Mouse (Mus musculus): ENCODE measurements around the gene Ginm1.

DNA sequence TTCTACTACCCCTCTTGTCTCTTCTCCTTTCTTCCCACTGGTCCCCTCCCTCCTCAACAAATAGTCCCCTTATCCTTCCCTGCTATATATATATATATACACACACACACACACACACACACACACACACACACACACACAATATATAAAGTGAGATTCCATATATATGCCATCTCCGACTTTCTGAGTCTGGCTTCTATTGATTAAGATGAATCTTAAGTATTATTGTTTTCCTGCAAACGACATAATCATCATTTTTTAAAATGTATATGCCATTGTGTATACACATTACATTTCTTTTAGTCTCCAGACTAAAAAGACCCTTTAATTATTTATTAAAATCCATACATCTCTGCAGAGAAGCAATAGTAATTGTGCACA is 47.7 kb upstream of the Ginm1 start:
- TF ChIP-seq CTCF (IDR thresholded peaks at IDR 0.05; ENCODE audit: borderline replicate concordance, insufficient read depth, low read length) (no peak), POLR2A (IDR thresholded peaks at IDR 0.05; ENCODE audit: low read depth, low read length) (no peak)

Measured in embryonic fibroblast, embryonic 13.5 days (primary cell).